Mouse (Mus musculus): ENCODE measurements at regions not wholly inside any gene's neighbourhood (a gene's known extent, or its start where the extent isn't known, plus 50 kb on each side); places are given as distances from the start of the nearest gene placed in this dataset.

DNA sequence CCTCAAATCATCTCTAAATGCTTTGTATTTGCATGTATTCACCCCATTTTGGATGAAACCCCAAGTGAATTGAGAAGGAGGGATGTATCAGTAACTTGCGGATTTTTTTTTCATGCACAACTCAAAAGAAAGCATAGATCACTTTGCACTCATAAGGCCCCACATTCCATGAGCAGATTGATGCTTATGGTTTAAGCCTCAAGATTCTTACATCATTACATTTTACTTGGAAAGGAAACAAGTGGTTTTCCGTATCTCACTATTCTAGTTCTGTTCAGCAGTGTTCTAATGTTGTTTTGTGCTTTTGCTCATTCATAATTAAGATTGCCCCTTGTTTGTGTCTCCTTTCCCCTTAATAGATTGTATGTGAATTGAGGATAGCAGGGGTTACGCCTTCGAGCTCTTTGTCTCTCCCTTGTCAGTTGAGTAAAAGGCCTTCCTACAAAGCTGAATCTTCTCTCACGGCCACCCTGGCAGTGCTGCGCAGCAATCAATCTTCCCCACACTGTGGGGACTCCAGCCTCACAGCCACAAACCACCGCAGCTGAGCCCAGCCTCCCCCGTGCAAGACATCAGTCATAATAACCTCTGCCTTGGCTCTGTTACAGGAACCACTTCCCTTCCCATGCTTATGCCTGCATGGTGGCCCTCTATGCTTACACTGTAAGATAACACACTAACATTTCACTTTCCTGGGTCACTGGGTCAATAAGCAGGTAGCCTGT is 284.5 kb downstream of the Cenpc1 start:
- TF ChIP-seq CTCF (conservative IDR thresholded peaks at IDR 0.05; ENCODE audit: low read length): no peak
- no peak for TF ChIP-seq POU5F1 (IDR thresholded peaks at IDR 0.05; ENCODE audit: borderline replicate concordance, low read length)
